Mouse (Mus musculus) embryonic facial prominence, embryonic 10.5 days (tissue): ENCODE data around the gene Prickle4. TPM values are rescaled to one million over a fixed set of nuclear protein-coding genes. Genes with fewer than 3 reads are reported as not detected.

Source experiments
- DNase-seq: peaks from one replicate; pipeline ENCODE4 v3.0.0-alpha.2; 2017; ENCODE audit warnings: low spot score
- H3K27ac ChIP-seq: fragments of 300-500 bp; sonication (generic); replicated peaks from 2 replicates; pipeline ENCODE4 v1.5.1; 2016; ENCODE audit warnings: mild to moderate bottlenecking
- H3K27me3 ChIP-seq: fragments of 300-500 bp; sonication (generic); replicated peaks from 2 replicates; pipeline ENCODE4 v1.6.1; 2016; ENCODE audit warnings: low read depth, mild to moderate bottlenecking; ENCODE audit not compliant: poor library complexity, severe bottlenecking
- H3K36me3 ChIP-seq: fragments of 300-500 bp; sonication (generic); replicated peaks from 2 replicates; pipeline ENCODE4 v1.6.1; 2016; ENCODE audit warnings: mild to moderate bottlenecking, moderate library complexity
- H3K4me1 ChIP-seq: fragments of 300-500 bp; sonication (generic); 2 replicates; pipeline ENCODE4 v1.6.1; 2016
- H3K4me3 ChIP-seq: fragments of 300-500 bp; sonication (generic); 2 replicates; pipeline ENCODE4 v1.5.1; 2016; ENCODE audit warnings: mild to moderate bottlenecking, moderate library complexity
- H3K9me3 ChIP-seq: fragments of 300-500 bp; sonication (generic); 2 replicates; pipeline ENCODE4 v1.6.1; 2016; ENCODE audit warnings: mild to moderate bottlenecking
- WGBS: fragments of 180-500 bp; shearing (Covaris S2); methylation state at CpG from one replicate; pipeline ENCODE4 v1.1.7; 2016; 5-methylcytosine and 5-hydroxymethylcytosine counted together
- polyA plus RNA-seq: library from polyadenylated mRNA; unstranded; fragments of >200 nt; fragmentation: Nextera tagmentation; extraction: Ambion mirVana; gene quantifications from 2 replicates; pipeline ENCODE4 v1.2.1, GENCODE M21; 2016

The Prickle4 gene
- polyA plus RNA-seq, 1 experiment from 2014 or later = not detected

GRCm38 (mm10) chr17:47701793-47702192, 7.3 kb upstream of the Prickle4 start:
- Histone ChIP-seq H3K9me3 (no peaks in the 10 kb centered on the region), H3K36me3 (peaks cover 64% of the 10 kb centered on the region), H3K4me3 (no peak overlapping the region), H3K4me1 (peaks cover 26% of the 10 kb centered on the region), H3K27me3 (peaks cover 49% of the 10 kb centered on the region), H3K27ac (no peak overlapping the region)
- no peak for DNase-seq
- 81% methylated on average over 9 of the region's 9 CpGs for WGBS

- no peak for DNase-seq
- WGBS = 86% methylated on average over 2 of the region's 2 CpGs
- H3K27me3 ChIP-seq = peaks cover 49% of the 10 kb centered on the region
- H3K27ac ChIP-seq = no peak overlapping the region
- H3K4me3 ChIP-seq = no peak overlapping the region
- H3K9me3 ChIP-seq = no peaks in the 10 kb centered on the region
- H3K4me1 ChIP-seq = peaks cover 36% of the 10 kb centered on the region
- peaks cover 56% of the 10 kb centered on the region for H3K36me3 ChIP-seq
Observed at GRCm38 (mm10) chr17:47699055-47699454, 4.5 kb upstream of the Prickle4 start.

- peaks cover 48% of the 10 kb centered on the region for H3K27me3 ChIP-seq
- WGBS = 86% methylated on average over 10 of the region's 10 CpGs
- peaks cover 48% of the 10 kb centered on the region for H3K36me3 ChIP-seq
- H3K4me1 ChIP-seq = peaks cover 38% of the 10 kb centered on the region
- no peaks in the 10 kb centered on the region for H3K9me3 ChIP-seq
- no peak for DNase-seq
- H3K4me3 ChIP-seq = no peak overlapping the region
- no peak overlapping the region for H3K27ac ChIP-seq
Observed at GRCm38 (mm10) chr17:47698156-47698555, 3.6 kb upstream of the Prickle4 start.

GRCm38 (mm10) chr17:47695337-47695710, 788 bp upstream of the Prickle4 start:
- DNase-seq = no peak
- Histone ChIP-seq H3K9me3 (no peaks in the 10 kb centered on the region), H3K27ac (peak overlapping the region; percentile 90), H3K4me1 (peaks cover 23% of the 10 kb centered on the region), H3K4me3 (peak overlapping the region; percentile 85), H3K27me3 (peaks cover 53% of the 10 kb centered on the region), H3K36me3 (peaks cover 20% of the 10 kb centered on the region)
- WGBS = under 1% methylated on average over 23 of the region's 23 CpGs

GRCm38 (mm10) chr17:47694442-47694502, 264 bp downstream of the Prickle4 start, which contains the start of gene Gm21981:
Gm21981 (minus strand) TSS chr17:47694455.
- Histone ChIP-seq H3K4me3 (peak within 1 kb of the TSS; percentile 85), H3K27ac (peak within 1 kb of the TSS; percentile 90), H3K4me1 (peaks cover 32% of the 10 kb centered on the region), H3K36me3 (peaks cover 10% of the 10 kb centered on the region), H3K27me3 (peaks cover 63% of the 10 kb centered on the region), H3K9me3 (no peaks in the 10 kb centered on the region)
- 0% methylated on average over 3 of the region's 3 CpGs for WGBS
- DNase-seq = no peak

- peaks cover 6% of the 10 kb centered on the region; the same call in 1 of the 2 replicates for H3K36me3 ChIP-seq
- 35% methylated on average over 13 of the region's 13 CpGs for WGBS
- DNase-seq = no peak
- peaks cover 63% of the 10 kb centered on the region for H3K27me3 ChIP-seq
- H3K27ac ChIP-seq = peak overlapping the region; percentile 90; the same call in 1 of the 2 replicates
- H3K4me3 ChIP-seq = peak overlapping the region; percentile 85
- no peaks in the 10 kb centered on the region for H3K9me3 ChIP-seq
- peaks cover 36% of the 10 kb centered on the region for H3K4me1 ChIP-seq
Observed at GRCm38 (mm10) chr17:47693671-47694441, 680 bp downstream of the Prickle4 start.

- Histone ChIP-seq H3K36me3 (no peaks in the 10 kb centered on the region; the same call in 1 of the 2 replicates), H3K27ac (no peak overlapping the region), H3K4me3 (no peak overlapping the region), H3K9me3 (no peaks in the 10 kb centered on the region), H3K27me3 (peaks cover 56% of the 10 kb centered on the region), H3K4me1 (peaks cover 46% of the 10 kb centered on the region)
- WGBS = 94% methylated on average over 3 of the region's 3 CpGs
- DNase-seq = no peak
Observed at GRCm38 (mm10) chr17:47691650-47692049, 2.9 kb downstream of the Prickle4 start.

GRCm38 (mm10) chr17:47689894-47690293, 4.6 kb downstream of the Prickle4 start:
- H3K36me3 ChIP-seq = peaks cover 16% of the 10 kb centered on the region
- peaks cover 44% of the 10 kb centered on the region for H3K4me1 ChIP-seq
- WGBS = 79% methylated on average over 8 of the region's 8 CpGs
- peaks cover 46% of the 10 kb centered on the region for H3K27me3 ChIP-seq
- H3K27ac ChIP-seq = no peak overlapping the region
- H3K9me3 ChIP-seq = no peaks in the 10 kb centered on the region
- no peak for DNase-seq
- H3K4me3 ChIP-seq = peak overlapping the region; percentile 76

- peaks cover 35% of the 10 kb centered on the region for H3K4me1 ChIP-seq
- peaks cover 26% of the 10 kb centered on the region for H3K36me3 ChIP-seq
- peak within 1 kb of the TSS; percentile 76 for H3K4me3 ChIP-seq
- no peaks in the 10 kb centered on the region for H3K9me3 ChIP-seq
- under 1% methylated on average over 58 of the region's 58 CpGs for WGBS
- peak within 1 kb of the TSS; percentile 86 for H3K27ac ChIP-seq
- peak; percentile 86 for DNase-seq
- H3K27me3 ChIP-seq = peaks cover 45% of the 10 kb centered on the region
Observed at GRCm38 (mm10) chr17:47688608-47689575, 5.6 kb downstream of the Prickle4 start, which contains the start of gene Frs3. Frs3 (plus strand) TSS chr17:47689030.

- DNase-seq = no peak
- Histone ChIP-seq H3K27ac (peak within 1 kb of the TSS; percentile 86), H3K9me3 (no peaks in the 10 kb centered on the region), H3K4me1 (peaks cover 29% of the 10 kb centered on the region), H3K36me3 (peaks cover 32% of the 10 kb centered on the region), H3K4me3 (peak within 1 kb of the TSS; percentile 76), H3K27me3 (peaks cover 39% of the 10 kb centered on the region)
- WGBS = under 1% methylated on average over 9 of the region's 9 CpGs
Observed at GRCm38 (mm10) chr17:47688344-47688607, 6.3 kb downstream of the Prickle4 start, which contains the start of gene Tomm6. Tomm6 (minus strand) TSS chr17:47688386.

- Histone ChIP-seq H3K36me3 (peaks cover 38% of the 10 kb centered on the region), H3K27me3 (peaks cover 33% of the 10 kb centered on the region), H3K27ac (peak overlapping the region; percentile 86), H3K4me1 (peaks cover 28% of the 10 kb centered on the region), H3K4me3 (peak overlapping the region; percentile 76), H3K9me3 (no peaks in the 10 kb centered on the region)
- WGBS = 1% methylated on average over 70 of the region's 70 CpGs
- peak; percentile 97 for DNase-seq
Observed at GRCm38 (mm10) chr17:47687409-47688343, 6.9 kb downstream of the Prickle4 start.

GRCm38 (mm10) chr17:47682836-47683235, 11.7 kb downstream of the Prickle4 start:
- H3K27ac ChIP-seq = no peak overlapping the region

More at GRCm38 (mm10) chr17:47682836-47683235, 11.7 kb downstream of the Prickle4 start:
- H3K4me1 ChIP-seq = peaks cover 13% of the 10 kb centered on the region
- H3K9me3 ChIP-seq = no peaks in the 10 kb centered on the region
- no peaks in the 10 kb centered on the region for H3K27me3 ChIP-seq
- DNase-seq = no peak
- WGBS = 85% methylated on average over 4 of the region's 4 CpGs
- peaks cover 83% of the 10 kb centered on the region for H3K36me3 ChIP-seq
- H3K4me3 ChIP-seq = no peak overlapping the region
